Mouse (Mus musculus): ENCODE data around the gene Apol10b. TPM values are rescaled to one million over a fixed set of nuclear protein-coding genes. Genes with fewer than 3 reads are reported as not detected.
"Not testable (repeated sequence)": the region's sequence is repeated elsewhere in the genome, so short reads cannot be mapped to it uniquely, and the experiment has no call there.

The Apol10b gene
- under 1 TPM; 0.36 TPM for total RNA-seq (2021)
- long read RNA-seq, experiment 1, partial matches to known transcripts = 0 of 1 reads
- long read RNA-seq, experiment 1, other reads (novel, unspliced or antisense) = 1 of 1 reads
- long read RNA-seq, experiment 2, partial matches to known transcripts = 0 of 1 reads
- long read RNA-seq, experiment 2, other reads (novel, unspliced or antisense) = 0 of 1 reads

DNA sequence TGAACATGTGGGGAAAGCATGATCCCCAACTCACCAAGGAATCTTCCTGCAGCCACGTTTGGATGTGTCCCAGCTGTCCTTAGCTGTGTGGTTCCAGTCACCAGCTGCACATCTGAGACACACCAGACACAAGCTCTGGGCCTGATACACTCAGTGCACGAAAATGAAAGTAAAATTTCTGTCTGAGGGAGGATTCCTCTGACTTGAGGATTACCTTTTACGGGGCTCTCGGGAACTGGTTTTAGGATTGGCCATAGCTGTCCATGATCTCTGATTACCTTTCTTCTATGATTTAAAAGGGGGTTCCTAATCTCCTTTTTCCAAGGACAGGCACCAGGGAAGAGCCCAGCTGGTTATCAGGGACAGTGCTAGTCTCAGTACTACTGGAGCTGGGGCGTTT lies at the start of gene Apol10b:
TSS of gene Apol10b (minus strand) at position 165 of the 400 bp plus-strand sequence.
- intact Hi-C loops (cut with DNase I) = no loop called here
- peak within 1 kb of the TSS; percentile 32 for H3K4me3 ChIP-seq
- no peak for DNase-seq
- no peak for TF ChIP-seq CTCF (IDR thresholded peaks at IDR 0.05)
- peak within 1 kb of the TSS; percentile 74 for H3K27ac ChIP-seq

DNA sequence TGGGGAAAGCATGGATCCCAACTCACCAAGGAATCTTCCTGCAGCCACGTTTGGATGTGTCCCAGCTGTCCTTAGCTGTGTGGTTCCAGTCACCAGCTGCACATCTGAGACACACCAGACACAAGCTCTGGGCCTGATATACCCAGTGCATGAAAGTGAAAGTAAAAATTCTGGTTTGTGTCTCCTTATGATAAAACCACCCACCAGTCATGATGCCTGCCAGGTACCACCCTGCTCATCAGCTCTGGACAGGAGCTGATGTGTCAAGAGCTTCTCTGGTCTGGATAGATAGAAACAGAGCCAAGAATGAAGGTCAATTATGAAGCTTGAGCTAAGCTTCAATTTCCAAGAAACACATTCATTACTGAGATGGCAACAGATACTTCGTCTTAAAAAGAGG lies 47.3 kb upstream of the Apol10b start, which contains the start of gene Apol11b:
TSS of gene Apol11b (minus strand) at position 111 of the 400 bp plus-strand sequence.
- intact Hi-C loops (cut with DNase I) = not testable (repeated sequence)

GRCm38 (mm10) chr15:77629822-77630221 lies 33.9 kb upstream of the Apol10b start:
- intact Hi-C loops (cut with DNase I) = loop anchor here (5.0 kb wide), 1 partner anchor 108 kb away; no protein-coding TSS in a partner anchor
- H3K27ac ChIP-seq, H3K4me3 ChIP-seq, DNase-seq: not testable (repeated sequence)

More for the DNA sequence above, 47.3 kb upstream of the Apol10b start, which contains the start of gene Apol11b:
- DNase-seq, H3K4me3 ChIP-seq, H3K27ac ChIP-seq: not testable (repeated sequence)

- H3K4me3 ChIP-seq; DNase-seq; H3K27ac ChIP-seq; intact Hi-C loops (cut with DNase I): not testable (repeated sequence)
- TF ChIP-seq CTCF (IDR thresholded peaks at IDR 0.05) = peak; percentile 25; the same call in 1 of the 2 replicates
Measured at GRCm38 (mm10) chr15:77628647-77629046, 32.7 kb upstream of the Apol10b start.

DNA sequence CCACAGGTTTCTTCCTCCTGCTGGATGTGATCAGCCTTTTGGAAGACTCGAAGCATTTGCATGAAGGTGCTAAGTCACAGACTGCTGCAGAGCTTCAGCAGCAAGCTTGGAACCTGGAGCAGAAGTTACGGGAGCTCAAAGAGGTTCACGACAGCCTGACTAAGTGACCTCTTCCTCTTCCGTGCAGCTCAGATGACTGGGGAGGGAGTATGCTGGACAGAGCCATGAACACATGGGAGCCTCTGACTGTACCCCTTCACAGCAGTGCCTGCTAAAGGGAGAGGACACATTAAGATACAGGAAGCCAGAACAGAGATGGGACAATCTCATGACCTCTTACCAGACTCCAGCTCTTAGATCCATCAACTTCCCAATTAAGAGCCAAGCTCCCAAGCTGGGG lies 30.5 kb upstream of the Apol10b start:
- intact Hi-C loops (cut with DNase I); H3K4me3 ChIP-seq; H3K27ac ChIP-seq; DNase-seq: not testable (repeated sequence)

DNA sequence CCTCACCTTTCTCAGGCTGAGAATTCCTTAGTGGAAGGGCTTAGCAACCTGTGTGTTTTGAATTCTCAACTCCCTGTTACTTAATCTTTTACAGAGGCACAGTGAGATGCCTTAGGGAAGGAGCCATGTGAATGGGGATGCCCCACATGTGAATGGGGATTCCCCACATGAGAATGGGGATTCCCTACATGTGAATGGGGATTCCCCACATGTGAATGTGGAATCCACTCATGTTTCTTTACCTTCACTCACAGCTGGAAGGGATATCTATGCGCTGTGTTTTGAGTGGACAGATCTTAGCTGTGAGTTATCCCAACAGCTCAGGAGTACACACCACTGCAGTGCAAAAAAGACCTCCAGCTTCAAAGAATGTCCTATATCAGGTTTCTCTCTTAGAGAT lies 28.8 kb upstream of the Apol10b start:
- intact Hi-C loops (cut with DNase I) = no loop called here
- no peak overlapping the region for H3K4me3 ChIP-seq
- no peak overlapping the region for H3K27ac ChIP-seq
- no peak for DNase-seq
- no peak for TF ChIP-seq CTCF (IDR thresholded peaks at IDR 0.05)

DNA sequence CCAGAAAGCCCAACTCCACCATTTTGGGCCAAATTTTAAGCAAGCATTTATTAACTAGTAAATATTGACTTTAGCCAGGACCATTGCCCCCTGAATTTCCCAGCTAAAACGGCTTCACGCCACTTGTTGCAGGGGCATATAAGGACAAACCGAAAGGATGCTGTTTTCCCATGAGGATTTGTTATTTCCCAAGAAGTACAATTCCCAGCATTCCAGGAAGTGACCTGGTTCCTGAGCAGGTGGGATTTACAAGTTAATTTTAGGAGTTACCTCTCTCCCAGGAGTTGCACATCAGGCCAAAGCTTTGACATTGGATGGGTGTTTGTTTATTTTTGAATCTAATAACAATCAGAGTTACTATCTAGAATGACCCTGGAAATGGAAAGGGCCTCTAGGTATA lies 10.1 kb upstream of the Apol10b start:
- TF ChIP-seq CTCF (IDR thresholded peaks at IDR 0.05) = no peak
- H3K4me3 ChIP-seq = no peak overlapping the region
- intact Hi-C loops (cut with DNase I) = no loop called here
- H3K27ac ChIP-seq = no peak overlapping the region
- DNase-seq = no peak

DNA sequence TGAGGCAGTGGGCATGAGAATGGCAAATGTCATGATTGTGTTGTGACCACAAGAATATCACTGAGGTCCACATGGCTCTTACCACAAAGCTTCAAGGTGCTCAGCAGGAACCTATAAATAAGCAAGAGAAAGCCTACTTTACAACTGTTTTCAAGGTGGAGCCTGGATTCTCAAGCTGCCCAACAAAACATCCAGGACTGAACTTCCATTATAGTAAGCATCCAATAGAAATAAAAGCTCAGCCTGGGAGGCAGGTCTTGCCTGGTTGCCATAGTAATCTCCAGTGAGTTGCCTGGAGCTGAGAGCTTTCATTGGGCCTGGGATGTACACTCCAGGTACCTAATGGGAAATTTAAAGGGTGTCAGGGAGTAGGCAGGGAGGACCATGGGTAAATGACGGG lies 3.0 kb upstream of the Apol10b start, which contains the start of gene Gm36245:
TSS of gene Gm36245 (plus strand) at position 301 of the 400 bp plus-strand sequence.
- Histone ChIP-seq H3K4me3 (peak within 1 kb of the TSS; percentile 19; the same call in 1 of the 2 replicates), H3K27ac (peak within 1 kb of the TSS; percentile 79)
- no peak for DNase-seq
- TF ChIP-seq CTCF (IDR thresholded peaks at IDR 0.05) = no peak
- intact Hi-C loops (cut with DNase I) = loop anchor here (1.0 kb wide), 1 partner anchor 37 kb away; no protein-coding TSS in a partner anchor

- no peak for TF ChIP-seq CTCF (IDR thresholded peaks at IDR 0.05)
- Histone ChIP-seq H3K27ac (peak overlapping the region; percentile 79), H3K4me3 (peak overlapping the region; percentile 19; the same call in 1 of the 2 replicates)
- intact Hi-C loops (cut with DNase I) = no loop called here
- no peak for DNase-seq
Measured at GRCm38 (mm10) chr15:77598429-77598828, 2.5 kb upstream of the Apol10b start.

DNA sequence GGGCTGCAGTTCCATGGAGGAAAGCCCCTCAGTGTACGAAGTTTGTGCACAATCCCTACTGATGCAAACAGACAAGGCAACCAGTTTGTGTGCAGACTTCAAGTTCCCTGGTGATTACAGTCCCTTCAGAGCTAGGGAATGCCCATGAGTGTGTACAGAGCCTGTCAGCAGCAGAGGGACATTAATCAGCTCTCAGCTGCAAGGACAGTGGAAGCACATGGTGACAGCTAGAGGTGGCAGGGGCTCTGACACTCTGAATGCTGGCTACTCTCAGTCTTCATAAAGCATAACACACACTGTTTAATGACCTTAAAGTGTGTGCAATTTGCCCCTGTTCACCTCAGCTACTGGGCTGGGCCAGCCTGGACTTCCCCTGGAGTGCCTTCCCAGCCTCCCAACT lies 2.4 kb downstream of the Apol10b start:
- TF ChIP-seq CTCF (IDR thresholded peaks at IDR 0.05) = no peak
- no peak for DNase-seq
- H3K4me3 ChIP-seq = no peak overlapping the region
- intact Hi-C loops (cut with DNase I) = no loop called here
- peak overlapping the region; percentile 20; the same call in 1 of the 2 replicates for H3K27ac ChIP-seq

DNA sequence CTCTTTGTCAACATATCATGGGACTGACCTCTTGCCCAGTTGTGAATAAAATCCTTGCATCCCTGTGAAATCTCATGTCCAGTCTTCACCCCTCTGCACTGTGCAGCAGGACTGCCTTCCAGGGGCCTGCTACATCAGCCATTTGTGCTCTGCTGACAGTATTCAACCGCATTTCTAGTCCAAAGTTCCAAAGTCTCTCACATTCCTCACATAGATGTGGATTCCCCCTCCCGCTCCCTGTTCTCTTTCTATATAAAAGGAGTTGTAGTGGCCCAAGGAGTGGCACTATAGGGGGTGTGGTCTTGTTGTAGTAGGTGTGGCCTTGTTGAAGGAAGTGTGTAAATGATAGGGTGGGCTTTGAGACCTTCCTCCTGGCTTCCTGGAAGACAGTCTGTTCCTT lies 5.0 kb downstream of the Apol10b start:
- no peak overlapping the region for H3K27ac ChIP-seq
- no peak for TF ChIP-seq CTCF (IDR thresholded peaks at IDR 0.05)
- no peak for DNase-seq
- intact Hi-C loops (cut with DNase I) = no loop called here
- H3K4me3 ChIP-seq = no peak overlapping the region

DNA sequence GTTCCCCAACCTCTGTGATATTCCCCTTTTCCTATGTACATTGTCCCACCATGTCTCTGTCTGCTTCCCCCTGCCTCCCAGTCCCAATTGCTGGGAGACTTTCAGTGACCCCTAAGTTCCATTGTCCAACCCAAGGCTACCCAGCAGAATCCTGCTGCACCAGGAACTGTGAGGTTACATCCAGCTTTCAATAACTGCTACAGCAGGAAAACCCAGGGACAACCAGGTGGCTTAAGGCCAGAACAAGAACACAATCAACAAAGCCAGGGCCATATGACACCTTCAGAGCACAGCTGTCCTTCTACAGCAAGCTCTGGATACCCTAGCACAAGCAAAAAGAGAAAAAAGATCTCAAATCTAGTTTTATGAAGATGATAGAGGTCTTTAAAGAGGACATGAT lies 6.9 kb downstream of the Apol10b start:
- DNase-seq = no peak
- intact Hi-C loops (cut with DNase I) = no loop called here
- no peak for TF ChIP-seq CTCF (IDR thresholded peaks at IDR 0.05)

GRCm38 (mm10) chr15:77587026-77587425 lies 8.9 kb downstream of the Apol10b start:
- no peak for DNase-seq
- Histone ChIP-seq H3K27ac (no peak overlapping the region), H3K4me3 (no peak overlapping the region)
- intact Hi-C loops (cut with DNase I) = no loop called here
- TF ChIP-seq CTCF (IDR thresholded peaks at IDR 0.05) = no peak

More for the DNA sequence above, 6.9 kb downstream of the Apol10b start:
- no peak overlapping the region for H3K4me3 ChIP-seq
- H3K27ac ChIP-seq = peak overlapping the region; percentile 1; the same call in 1 of the 2 replicates

GRCm38 (mm10) chr15:77581681-77582080 lies 14.2 kb downstream of the Apol10b start:
- H3K4me3 ChIP-seq = no peak overlapping the region
- no peak for TF ChIP-seq CTCF (IDR thresholded peaks at IDR 0.05)
- intact Hi-C loops (cut with DNase I) = no loop called here
- H3K27ac ChIP-seq = peak overlapping the region; percentile 78
- peak; percentile 66 for DNase-seq
